Mouse (Mus musculus): ENCODE measurements around the gene Rtp4.
A peak's percentile ranks its signal among the peaks of the same experiment; 100 is the strongest.

The Rtp4 gene

DNA sequence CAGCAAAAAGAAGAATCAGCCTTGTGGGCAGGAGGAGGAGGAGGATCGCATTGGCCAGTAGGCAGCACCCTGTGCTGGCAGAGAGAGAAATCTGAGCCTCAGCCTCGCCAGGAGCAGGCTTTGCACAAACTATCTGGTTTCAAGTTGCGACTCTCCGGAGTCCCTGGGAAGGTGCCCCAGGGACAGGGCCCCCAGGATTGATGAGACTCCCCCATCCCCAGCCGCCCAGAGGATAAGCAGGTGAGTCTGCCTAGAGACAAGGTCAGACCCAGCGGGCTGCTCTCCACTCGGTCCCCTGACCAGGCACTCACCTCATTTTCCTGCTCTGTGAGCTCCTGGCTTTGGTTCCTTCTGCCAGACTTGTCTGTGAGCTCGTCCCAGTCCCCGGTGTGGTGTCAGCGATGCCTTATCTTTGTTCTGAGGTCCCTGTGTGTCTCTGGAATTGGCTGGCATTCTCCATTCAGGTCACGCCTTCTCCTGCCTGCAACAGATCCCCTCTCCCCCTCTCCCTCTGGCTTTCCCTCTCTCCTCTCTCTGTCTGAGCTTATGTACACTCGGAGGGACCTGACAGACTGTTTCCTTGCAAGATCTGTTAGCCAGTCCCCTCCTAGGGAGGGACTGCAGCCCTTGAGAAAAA lies at the start of gene Rtp4, which contains the start of gene Masp1:
Rtp4 (plus strand) TSS at position 57 of the 637 bp plus-strand sequence.
Masp1 (minus strand) TSS at position 581 of the 637 bp plus-strand sequence.
- DNase-seq (ENCODE audit: low spot score) = peak; percentile 55

GRCm38 (mm10) chr16:23471551-23471950 lies 48.5 kb upstream of the Rtp4 start:
- no peak for DNase-seq (ENCODE audit: low spot score)

- no peak for DNase-seq (ENCODE audit: low spot score)
These were observed 48.0 kb upstream of the Rtp4 start for GRCm38 (mm10) chr16:23472046-23472445.

DNA sequence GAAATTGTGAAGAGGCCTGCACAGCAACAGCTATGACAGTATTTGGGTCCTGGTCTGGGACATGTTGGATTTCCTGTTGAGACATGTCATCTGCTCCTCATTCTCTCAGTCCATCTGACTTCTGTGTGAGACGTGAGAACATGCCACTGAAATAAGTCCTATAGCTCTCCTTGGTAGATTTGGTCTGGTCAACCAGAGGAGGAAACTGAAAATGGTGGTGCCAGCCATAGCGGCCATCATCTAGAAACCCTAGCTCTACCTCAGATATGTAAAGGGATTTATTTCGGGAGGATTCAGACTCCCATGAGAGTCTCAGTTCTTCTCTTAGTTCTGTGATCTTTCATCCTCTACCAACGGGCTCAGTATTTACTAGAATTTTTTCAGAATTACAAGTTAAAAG lies 44.4 kb upstream of the Rtp4 start:
- DNase-seq (ENCODE audit: low spot score) = no peak

- DNase-seq (ENCODE audit: low spot score) = no peak
These were observed 43.5 kb upstream of the Rtp4 start for GRCm38 (mm10) chr16:23476598-23476997.

- DNase-seq (ENCODE audit: low spot score) = no peak
These were observed 40.1 kb upstream of the Rtp4 start for GRCm38 (mm10) chr16:23479872-23480603.

DNA sequence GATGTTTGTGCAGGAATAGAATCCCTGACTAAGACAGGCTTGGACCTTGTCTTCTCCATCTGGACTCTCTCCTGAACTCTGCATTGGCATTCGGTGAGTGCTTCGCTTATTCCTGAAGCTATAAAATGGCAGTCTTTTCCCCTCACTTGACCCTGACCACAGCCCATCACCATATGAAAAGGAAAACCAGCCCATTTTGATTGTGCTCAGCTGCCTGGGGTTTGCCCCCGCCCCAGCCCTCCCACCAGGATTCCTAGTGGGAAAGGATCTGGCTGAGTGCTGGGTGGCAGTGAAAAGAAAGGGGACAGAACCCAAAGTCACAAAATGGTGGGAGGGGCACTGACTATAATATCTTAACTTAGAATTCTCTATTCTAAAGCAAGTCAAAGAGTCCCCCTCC lies 37.9 kb upstream of the Rtp4 start:
- DNase-seq (ENCODE audit: low spot score) = no peak

GRCm38 (mm10) chr16:23482846-23483245 lies 37.2 kb upstream of the Rtp4 start:
- no peak for DNase-seq (ENCODE audit: low spot score)

DNA sequence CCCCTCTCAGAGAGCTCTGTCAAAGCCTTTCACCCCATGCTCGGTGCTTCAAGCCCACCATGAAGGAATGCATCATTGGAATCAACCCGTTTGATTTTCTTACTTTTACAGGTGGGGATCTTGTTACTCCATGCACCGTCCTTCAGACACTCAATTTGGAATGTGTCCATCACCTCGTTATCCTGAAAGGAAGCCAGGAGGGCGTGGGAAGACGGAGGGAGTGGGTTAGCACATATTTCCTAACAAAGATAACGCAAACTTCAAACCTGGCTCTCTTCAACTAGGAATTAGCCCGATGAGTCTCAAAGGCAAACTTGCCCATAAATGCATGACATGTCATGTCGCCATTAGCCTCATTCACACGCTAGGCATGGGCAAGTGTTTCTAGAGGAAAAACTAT lies 36.8 kb upstream of the Rtp4 start:
- DNase-seq (ENCODE audit: low spot score) = no peak

GRCm38 (mm10) chr16:23492783-23493182 lies 27.3 kb upstream of the Rtp4 start:
- DNase-seq (ENCODE audit: low spot score) = no peak

- no peak for DNase-seq (ENCODE audit: low spot score)
These were observed 23.7 kb upstream of the Rtp4 start for GRCm38 (mm10) chr16:23496245-23496924.

GRCm38 (mm10) chr16:23497440-23497839 lies 22.7 kb upstream of the Rtp4 start:
- DNase-seq (ENCODE audit: low spot score) = no peak

- DNase-seq (ENCODE audit: low spot score) = no peak
These were observed 22.2 kb upstream of the Rtp4 start for GRCm38 (mm10) chr16:23497881-23498280.

DNA sequence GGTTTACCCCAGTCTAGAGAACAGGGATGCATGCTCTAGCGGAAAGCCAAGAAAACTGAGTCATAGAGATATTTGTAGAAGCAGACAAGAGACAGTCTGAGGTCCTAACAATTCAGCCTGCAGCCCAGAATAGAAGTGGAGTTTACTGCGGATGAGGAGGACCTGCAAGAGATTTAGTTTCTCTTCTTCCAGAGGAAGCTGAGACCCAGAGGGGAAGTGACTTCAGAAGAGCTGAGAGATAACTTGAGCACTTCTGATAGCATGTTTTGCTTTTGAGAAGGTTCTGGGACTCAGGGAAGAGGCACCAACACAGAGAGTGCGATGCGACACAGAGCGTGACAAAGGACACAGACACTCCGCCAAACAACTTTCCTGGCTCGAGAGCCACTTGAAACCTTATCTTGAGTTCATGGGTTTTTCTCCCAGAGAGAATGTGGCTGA lies 21.4 kb upstream of the Rtp4 start:
- DNase-seq (ENCODE audit: low spot score) = no peak

- DNase-seq (ENCODE audit: low spot score) = no peak
These were observed 19.5 kb upstream of the Rtp4 start for GRCm38 (mm10) chr16:23500558-23500957.

GRCm38 (mm10) chr16:23501288-23501687 lies 18.8 kb upstream of the Rtp4 start:
- no peak for DNase-seq (ENCODE audit: low spot score)

DNA sequence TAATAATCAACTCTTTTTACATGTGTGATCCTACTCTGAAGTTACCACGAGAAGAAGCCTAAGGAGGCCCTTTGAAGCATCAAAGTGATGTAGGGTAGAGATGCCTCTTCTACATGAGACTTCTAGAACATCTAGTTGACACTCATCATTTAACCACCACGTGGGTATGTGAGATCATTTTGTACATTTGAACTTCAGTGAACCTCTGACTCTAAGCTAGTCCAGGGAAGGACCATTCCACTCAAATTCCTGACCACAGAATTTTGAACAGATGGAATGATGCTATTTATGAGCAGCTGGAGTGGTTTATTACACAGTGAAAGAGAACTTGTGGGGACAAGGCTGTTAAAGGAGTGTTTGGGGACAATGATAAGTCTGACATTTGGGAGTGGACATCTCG lies 17.6 kb upstream of the Rtp4 start:
- no peak for DNase-seq (ENCODE audit: low spot score)

DNA sequence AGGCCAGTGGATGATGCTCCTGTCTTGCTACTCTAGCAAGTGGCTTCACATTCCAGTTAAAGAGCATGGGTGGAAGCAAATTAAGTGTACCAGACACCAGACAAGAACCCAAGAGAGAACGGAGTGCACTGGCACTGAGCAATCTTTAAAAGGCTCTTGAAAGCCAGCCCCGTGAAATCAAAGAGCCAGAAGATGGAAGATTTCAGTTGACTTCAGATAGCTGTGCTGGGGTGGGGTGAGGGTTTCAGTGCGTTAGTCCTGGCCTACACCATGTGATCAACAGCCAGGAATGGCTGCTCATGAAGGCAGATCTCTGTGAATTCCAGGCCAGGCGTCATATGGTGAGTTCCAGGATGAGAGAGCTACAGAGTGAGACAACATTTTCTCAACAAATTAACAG lies 16.7 kb upstream of the Rtp4 start:
- DNase-seq (ENCODE audit: low spot score) = no peak

DNA sequence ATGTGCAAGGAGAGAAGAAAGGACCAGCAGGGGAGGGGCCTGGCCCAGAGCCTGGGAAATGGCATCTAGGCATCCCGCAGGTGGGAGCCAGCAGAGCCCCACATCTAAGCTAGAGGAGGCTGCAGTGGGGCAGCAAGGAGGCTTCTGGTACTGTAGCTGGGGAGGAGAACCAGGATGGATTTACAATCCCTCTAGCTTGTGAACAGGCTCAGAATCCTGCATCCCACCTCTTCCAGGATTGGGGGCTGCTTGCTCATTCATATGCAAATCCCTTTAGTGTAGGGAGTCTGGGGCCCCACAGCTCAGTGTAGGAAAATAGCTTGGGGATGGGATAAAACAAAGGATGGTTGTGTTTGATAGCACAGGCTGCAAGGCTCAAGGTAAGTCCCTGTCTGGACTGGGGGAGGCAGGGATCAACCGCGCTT lies 15.8 kb upstream of the Rtp4 start:
- no peak for DNase-seq (ENCODE audit: low spot score)

DNA sequence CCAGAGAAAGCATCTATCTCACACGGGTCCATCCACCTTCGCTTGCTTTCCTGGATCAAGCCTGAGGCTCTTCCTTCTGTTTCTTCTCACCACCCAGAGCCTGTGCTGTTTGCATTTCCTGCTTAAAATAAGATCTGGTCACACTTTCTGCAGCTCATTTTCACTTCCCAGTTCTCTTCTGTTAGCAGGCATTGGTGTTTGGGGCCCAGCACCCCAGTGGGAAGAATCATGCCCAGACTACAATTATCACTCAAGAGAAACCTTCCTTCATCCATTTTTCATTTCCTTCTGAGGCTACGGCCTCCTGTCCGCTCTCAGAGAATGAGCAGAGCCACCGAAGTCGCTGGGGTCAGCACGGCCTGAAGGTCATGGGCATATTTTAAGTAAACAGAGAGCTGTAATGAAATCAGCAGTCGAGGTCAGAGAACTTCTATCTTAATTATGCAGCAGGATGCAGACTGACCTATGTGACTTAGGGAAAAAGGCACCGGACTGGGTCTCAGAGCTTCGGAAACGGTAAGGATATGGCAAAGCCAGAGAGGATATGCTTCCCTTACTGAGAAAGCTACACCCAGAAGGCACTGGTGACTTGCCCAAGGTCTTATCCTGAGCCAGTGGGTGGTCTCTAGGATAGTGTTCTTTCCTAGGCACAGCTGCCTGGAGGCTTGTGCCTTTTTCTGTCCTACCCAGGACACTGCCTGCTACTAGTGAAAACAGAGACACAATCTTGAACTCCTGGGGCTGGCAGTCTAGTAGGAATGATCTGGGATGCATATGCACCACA lies 14.0 kb upstream of the Rtp4 start:
- DNase-seq (ENCODE audit: low spot score) = peak; percentile 36

GRCm38 (mm10) chr16:23511166-23511935 lies 8.7 kb upstream of the Rtp4 start:
- no peak for DNase-seq (ENCODE audit: low spot score)
